Mouse (Mus musculus) neural tube, embryonic 11.5 days (tissue): ENCODE results near the gene Oprl1. TPM values are rescaled to one million over a fixed set of nuclear protein-coding genes. Genes with fewer than 3 reads are reported as not detected.
A peak's percentile ranks its signal among the peaks of the same experiment; 100 is the strongest.

ENCODE experiments used
- ATAC-seq: fragments of 200-750 bp; cut with Nextera tagmentation; 2 replicates; pipeline ENCODE4 v1.8.0; 2017; ENCODE audit warnings: moderate number of reproducible peaks, mild to moderate bottlenecking, moderate TSS enrichment, moderate library complexity; ENCODE audit not compliant: insufficient read depth, low FRiP score, low TSS enrichment
- DNase-seq: peaks from one replicate; pipeline ENCODE4 v3.0.0-alpha.2; 2015; ENCODE audit warnings: low spot score
- H3K27ac ChIP-seq: fragments of 300-500 bp; sonication (generic); 2 replicates; pipeline ENCODE4 v1.5.1; 2014; ENCODE audit warnings: low read depth, mild to moderate bottlenecking, low read length
- H3K27me3 ChIP-seq: fragments of 300-500 bp; sonication (generic); 2 replicates; pipeline ENCODE4 v1.6.1; 2014; ENCODE audit warnings: mild to moderate bottlenecking, low read length, mixed read lengths; ENCODE audit not compliant: control insufficient read depth, insufficient read depth
- H3K36me3 ChIP-seq: fragments of 300-500 bp; sonication (generic); 2 replicates; pipeline ENCODE4 v1.6.1; 2014; ENCODE audit warnings: mild to moderate bottlenecking, low read length, moderate library complexity, mixed read lengths; ENCODE audit not compliant: control insufficient read depth, insufficient read depth
- H3K4me1 ChIP-seq: fragments of 300-500 bp; sonication (generic); 2 replicates; pipeline ENCODE4 v1.6.1; 2014; ENCODE audit warnings: low read length, mixed read lengths; ENCODE audit not compliant: control insufficient read depth, insufficient read depth
- H3K4me2 ChIP-seq: fragments of 300-500 bp; sonication (generic); 2 replicates; pipeline ENCODE4 v1.6.1; 2014; ENCODE audit warnings: low read depth, mild to moderate bottlenecking, moderate library complexity
- H3K4me3 ChIP-seq: fragments of 300-500 bp; sonication (generic); 2 replicates; pipeline ENCODE4 v1.5.1; 2014; ENCODE audit warnings: low read depth, low read length
- H3K9ac ChIP-seq: fragments of 300-500 bp; sonication (generic); 2 replicates; pipeline ENCODE4 v1.6.1; 2014; ENCODE audit warnings: mild to moderate bottlenecking, low read length
- H3K9me3 ChIP-seq: fragments of 300-500 bp; sonication (generic); 2 replicates; pipeline ENCODE4 v1.6.1; 2016; ENCODE audit warnings: low read length; ENCODE audit not compliant: control insufficient read depth
- WGBS: fragments of 180-500 bp; shearing (Covaris S2); extraction: QIAGEN DNeasy Blood & Tissue Kit; methylation state at CpG from one replicate; pipeline ENCODE4 v1.1.7; 2014; 5-methylcytosine and 5-hydroxymethylcytosine counted together
- polyA plus RNA-seq: library from polyadenylated mRNA; unstranded; fragments of >200 nt; fragmentation: Nextera tagmentation; extraction: Ambion mirVana; gene quantifications from 2 replicates; pipeline ENCODE4 v1.2.1, GENCODE M21; 2014

The Oprl1 gene
- polyA plus RNA-seq, 1 experiment from 2014 or later = 21.5 TPM

- Histone ChIP-seq H3K9ac (no peak overlapping the region), H3K36me3 (peaks cover 4% of the 10 kb centered on the region), H3K4me2 (no peak overlapping the region), H3K9me3 (no peaks in the 10 kb centered on the region), H3K27ac (no peak overlapping the region), H3K4me1 (no peaks in the 10 kb centered on the region; the same call in 1 of the 2 replicates), H3K4me3 (no peak overlapping the region), H3K27me3 (no peaks in the 10 kb centered on the region)
- no peak for ATAC-seq
- WGBS = 96% methylated on average over 4 of the region's 4 CpGs
- DNase-seq = no peak
These were observed 29.1 kb upstream of the Oprl1 start for GRCm38 (mm10) chr2:181685686-181686085.

GRCm38 (mm10) chr2:181687586-181687985, 27.2 kb upstream of the Oprl1 start:
- Histone ChIP-seq H3K27ac (no peak overlapping the region), H3K4me2 (no peak overlapping the region), H3K4me1 (peaks cover 4% of the 10 kb centered on the region; the same call in 1 of the 2 replicates), H3K27me3 (no peaks in the 10 kb centered on the region), H3K36me3 (peaks cover 4% of the 10 kb centered on the region), H3K9me3 (no peaks in the 10 kb centered on the region), H3K9ac (no peak overlapping the region), H3K4me3 (no peak overlapping the region)
- DNase-seq (no peak), ATAC-seq (no peak)
- WGBS = 95% methylated on average over 8 of the region's 8 CpGs

GRCm38 (mm10) chr2:181689466-181690160, 25.2 kb upstream of the Oprl1 start:
- no peaks in the 10 kb centered on the region for H3K27me3 ChIP-seq
- H3K36me3 ChIP-seq = peaks cover 4% of the 10 kb centered on the region
- no peak overlapping the region for H3K9ac ChIP-seq
- H3K4me3 ChIP-seq = no peak overlapping the region
- DNase-seq = no peak
- WGBS = 90% methylated on average over 10 of the region's 10 CpGs
- H3K4me2 ChIP-seq = no peak overlapping the region
- H3K4me1 ChIP-seq = peaks cover 8% of the 10 kb centered on the region
- ATAC-seq = no peak
- no peaks in the 10 kb centered on the region for H3K9me3 ChIP-seq
- H3K27ac ChIP-seq = no peak overlapping the region

- Histone ChIP-seq H3K4me1 (peaks cover 8% of the 10 kb centered on the region), H3K9ac (no peak overlapping the region), H3K36me3 (peaks cover 4% of the 10 kb centered on the region), H3K4me3 (no peak overlapping the region), H3K27ac (no peak overlapping the region), H3K27me3 (no peaks in the 10 kb centered on the region), H3K4me2 (no peak overlapping the region), H3K9me3 (no peaks in the 10 kb centered on the region)
- WGBS = 93% methylated on average over 6 of the region's 6 CpGs
- DNase-seq (no peak), ATAC-seq (no peak)
These were observed 23.7 kb upstream of the Oprl1 start for GRCm38 (mm10) chr2:181691083-181691482.

- H3K27ac ChIP-seq = no peak overlapping the region
- DNase-seq (no peak), ATAC-seq (no peak)
- no peaks in the 10 kb centered on the region for H3K9me3 ChIP-seq
- H3K4me2 ChIP-seq = 0 out of 2 replicates have a peak overlapping the region, but pooled peaks have one; percentile 9
- no peaks in the 10 kb centered on the region for H3K27me3 ChIP-seq
- H3K4me1 ChIP-seq = peaks cover 8% of the 10 kb centered on the region
- 87% methylated on average over 4 of the region's 4 CpGs for WGBS
- peaks cover 4% of the 10 kb centered on the region for H3K36me3 ChIP-seq
- no peak overlapping the region for H3K4me3 ChIP-seq
- no peak overlapping the region; the same call in 1 of the 2 replicates for H3K9ac ChIP-seq
These were observed 23.2 kb upstream of the Oprl1 start for GRCm38 (mm10) chr2:181691571-181691970.

GRCm38 (mm10) chr2:181692304-181692703, 22.5 kb upstream of the Oprl1 start:
- Histone ChIP-seq H3K27ac (no peak overlapping the region), H3K9me3 (no peaks in the 10 kb centered on the region), H3K4me2 (no peak overlapping the region), H3K4me3 (no peak overlapping the region), H3K9ac (no peak overlapping the region), H3K4me1 (peaks cover 8% of the 10 kb centered on the region), H3K36me3 (peaks cover 4% of the 10 kb centered on the region), H3K27me3 (no peaks in the 10 kb centered on the region)
- no peak for ATAC-seq
- no peak for DNase-seq
- 92% methylated on average over 3 of the region's 3 CpGs for WGBS

- H3K36me3 ChIP-seq = peaks cover 4% of the 10 kb centered on the region
- WGBS = 0% methylated on average over 74 of the region's 75 CpGs
- peak within 1 kb of the TSS; percentile 78 for H3K9ac ChIP-seq
- peaks cover 8% of the 10 kb centered on the region for H3K4me1 ChIP-seq
- peak within 1 kb of the TSS; percentile 44; the same call in 1 of the 2 replicates for H3K27ac ChIP-seq
- H3K27me3 ChIP-seq = no peaks in the 10 kb centered on the region
- peak within 1 kb of the TSS; percentile 67 for H3K4me3 ChIP-seq
- H3K4me2 ChIP-seq = peak within 1 kb of the TSS; percentile 88
- peak; percentile 84 for DNase-seq
- peak; percentile 75 for ATAC-seq
- H3K9me3 ChIP-seq = no peaks in the 10 kb centered on the region
These were observed 21.2 kb upstream of the Oprl1 start, which contains the start of gene Rgs19 for GRCm38 (mm10) chr2:181693339-181694280. TSS of gene Rgs19 (minus strand) at chr2:181693977.

- H3K9ac ChIP-seq = no peak overlapping the region
- no peak overlapping the region for H3K4me2 ChIP-seq
- no peaks in the 10 kb centered on the region for H3K9me3 ChIP-seq
- WGBS = 91% methylated on average over 3 of the region's 3 CpGs
- H3K4me1 ChIP-seq = peaks cover 8% of the 10 kb centered on the region
- no peak for ATAC-seq
- no peak overlapping the region for H3K4me3 ChIP-seq
- no peak overlapping the region for H3K27ac ChIP-seq
- no peak for DNase-seq
- H3K27me3 ChIP-seq = no peaks in the 10 kb centered on the region
- no peaks in the 10 kb centered on the region for H3K36me3 ChIP-seq
These were observed 20.2 kb upstream of the Oprl1 start for GRCm38 (mm10) chr2:181694581-181694980.
